Mouse (Mus musculus) testis, adult 2 months (tissue): ENCODE measurements around the gene Gm5244. TPM values are rescaled to one million over a fixed set of nuclear protein-coding genes. Genes with fewer than 3 reads are reported as not detected.

Experiments
- H3K27ac ChIP-seq: fragments of 200-500 bp; 2 replicates; pipeline ENCODE4 v1.5.1; 2012; ENCODE audit warnings: low read depth, low read length; ENCODE audit not compliant: control insufficient read depth, insufficient read depth
- H3K27me3 ChIP-seq: fragments of 200-500 bp; 2 replicates; pipeline ENCODE4 v1.6.1; 2012; ENCODE audit warnings: mild to moderate bottlenecking, low read length, moderate library complexity; ENCODE audit not compliant: control insufficient read depth, insufficient read depth
- H3K36me3 ChIP-seq: fragments of 200-500 bp; 2 replicates; pipeline ENCODE4 v1.6.1; 2012; ENCODE audit warnings: mild to moderate bottlenecking, low read length; ENCODE audit not compliant: control insufficient read depth, insufficient read depth
- H3K4me1 ChIP-seq: fragments of 200-500 bp; 2 replicates; pipeline ENCODE4 v1.6.1; 2012; ENCODE audit warnings: low read length; ENCODE audit not compliant: control insufficient read depth, insufficient read depth
- H3K4me3 ChIP-seq: fragments of 200-500 bp; 2 replicates; pipeline ENCODE4 v1.5.1; 2012; ENCODE audit warnings: low read depth, mild to moderate bottlenecking, low read length, moderate library complexity, mixed read lengths; ENCODE audit not compliant: control insufficient read depth
- CTCF ChIP-seq: fragments of 200-500 bp; IDR thresholded peaks from 2 replicates; pipeline ENCODE4 v1.5.1; 2012; ENCODE audit warnings: low read depth, mild to moderate bottlenecking, inconsistent platforms, low read length, moderate library complexity; ENCODE audit not compliant: control insufficient read depth, insufficient read depth, insufficient replicate concordance
- POLR2A ChIP-seq: fragments of 200-500 bp; IDR thresholded peaks from 2 replicates; pipeline ENCODE4 v1.6.1; 2012; ENCODE audit warnings: low read depth, mild to moderate bottlenecking, inconsistent platforms, low read length, moderate library complexity; ENCODE audit not compliant: control insufficient read depth
- polyA plus RNA-seq: library from polyadenylated mRNA; depleted of rRNA; stranded (reverse); fragments of >200 nt; gene quantifications from 2 replicates; pipeline ENCODE4 v1.2.3, GENCODE M21; 2012; rRNA removed

The Gm5244 gene
- polyA plus RNA-seq, 1 experiment, result 0.21 TPM

GRCm38 (mm10) chr19:12830823-12831430, 15.6 kb upstream of the Gm5244 start:
- TF ChIP-seq POLR2A (no peak), CTCF (no peak)
- no peaks in the 10 kb centered on the region for H3K4me1 ChIP-seq
- no peak overlapping the region for H3K4me3 ChIP-seq
- H3K27me3 ChIP-seq, result no peaks in the 10 kb centered on the region
- H3K27ac ChIP-seq, result no peak overlapping the region
- peaks cover 1% of the 10 kb centered on the region; the same call in 1 of the 2 replicates for H3K36me3 ChIP-seq

- TF ChIP-seq POLR2A, result no peak
- TF ChIP-seq CTCF, result no peak
- H3K27me3 ChIP-seq, result no peaks in the 10 kb centered on the region
- H3K4me3 ChIP-seq, result no peak overlapping the region
- H3K27ac ChIP-seq, result no peak overlapping the region
- H3K36me3 ChIP-seq, result peaks cover 1% of the 10 kb centered on the region; the same call in 1 of the 2 replicates
- H3K4me1 ChIP-seq, result no peaks in the 10 kb centered on the region
Measured at GRCm38 (mm10) chr19:12831559-12831958, 14.9 kb upstream of the Gm5244 start.

- H3K4me1 ChIP-seq, result no peaks in the 10 kb centered on the region
- no peak overlapping the region for H3K4me3 ChIP-seq
- H3K36me3 ChIP-seq, result peaks cover 1% of the 10 kb centered on the region; the same call in 1 of the 2 replicates
- TF ChIP-seq CTCF (no peak), POLR2A (no peak)
- no peaks in the 10 kb centered on the region for H3K27me3 ChIP-seq
- no peak overlapping the region for H3K27ac ChIP-seq
Measured at GRCm38 (mm10) chr19:12833625-12834024, 12.9 kb upstream of the Gm5244 start.

- Histone ChIP-seq H3K4me1 (no peaks in the 10 kb centered on the region), H3K27me3 (no peaks in the 10 kb centered on the region), H3K4me3 (no peak overlapping the region), H3K36me3 (no peaks in the 10 kb centered on the region), H3K27ac (no peak overlapping the region)
- TF ChIP-seq CTCF (no peak), POLR2A (no peak)
Measured at GRCm38 (mm10) chr19:12838507-12838906, 8.0 kb upstream of the Gm5244 start.

GRCm38 (mm10) chr19:12856983-12857382, 10.5 kb downstream of the Gm5244 start, which contains the start of gene Olfr1444:
Gene Olfr1444, plus strand, starts transcription at chr19:12857283.
- no peaks in the 10 kb centered on the region for H3K36me3 ChIP-seq
- H3K27me3 ChIP-seq, result no peaks in the 10 kb centered on the region
- TF ChIP-seq CTCF, result no peak
- TF ChIP-seq POLR2A, result no peak

GRCm38 (mm10) chr19:12883555-12883954, 37.1 kb downstream of the Gm5244 start, which contains the start of gene Olfr1445:
Gene Olfr1445, plus strand, starts transcription at chr19:12883855.
- no peak within 1 kb of the TSS for H3K27ac ChIP-seq
- H3K4me3 ChIP-seq, result no peak within 1 kb of the TSS
- H3K36me3 ChIP-seq, result no peaks in the 10 kb centered on the region
- TF ChIP-seq CTCF (no peak), POLR2A (no peak)
- H3K27me3 ChIP-seq, result no peaks in the 10 kb centered on the region
- no peaks in the 10 kb centered on the region for H3K4me1 ChIP-seq

More at GRCm38 (mm10) chr19:12856983-12857382, 10.5 kb downstream of the Gm5244 start, which contains the start of gene Olfr1444:
- no peaks in the 10 kb centered on the region for H3K4me1 ChIP-seq
- no peak within 1 kb of the TSS for H3K27ac ChIP-seq
- no peak within 1 kb of the TSS for H3K4me3 ChIP-seq

GRCm38 (mm10) chr19:12893424-12893823, 46.9 kb downstream of the Gm5244 start, which contains the start of gene Olfr1446:
Gene Olfr1446, minus strand, starts transcription at chr19:12893524.
- H3K4me1 ChIP-seq, result no peaks in the 10 kb centered on the region
- no peaks in the 10 kb centered on the region for H3K27me3 ChIP-seq
- H3K4me3 ChIP-seq, result no peak within 1 kb of the TSS

More at GRCm38 (mm10) chr19:12893424-12893823, 46.9 kb downstream of the Gm5244 start, which contains the start of gene Olfr1446:
- Histone ChIP-seq H3K27ac (no peak within 1 kb of the TSS), H3K36me3 (no peaks in the 10 kb centered on the region)
- TF ChIP-seq CTCF (no peak), POLR2A (no peak)

Other genes with a start within 250 kb of the Gm5244 start
- not detected in 2 replicates for gene Gm4952, start 246.7 kb upstream of the Gm5244 start, polyA plus RNA-seq
- not detected in 2 replicates for gene Glyat, start 213.4 kb upstream of the Gm5244 start, polyA plus RNA-seq
- not detected in 2 replicates for gene Olfr1442, start 176.2 kb upstream of the Gm5244 start, polyA plus RNA-seq
- not detected in 2 replicates for gene Olfr1443, start 168.6 kb upstream of the Gm5244 start, polyA plus RNA-seq
- gene Keg1, start 150.9 kb upstream of the Gm5244 start, polyA plus RNA-seq, result not detected in 2 replicates
- gene Cntf, start 81.0 kb upstream of the Gm5244 start, polyA plus RNA-seq, result 2.9 and 3.1 TPM in 2 replicates
- gene Zfp91, start 50.6 kb upstream of the Gm5244 start, polyA plus RNA-seq, result 40.2 and 48.5 TPM in 2 replicates
- gene Lpxn, start 50.5 kb upstream of the Gm5244 start, polyA plus RNA-seq, result 25.4 and 27.6 TPM in 2 replicates
- gene Olfr1444, start 10.6 kb downstream of the Gm5244 start, polyA plus RNA-seq, result 0.96 and 1.2 TPM in 2 replicates
- gene Olfr1445, start 37.2 kb downstream of the Gm5244 start, polyA plus RNA-seq, result 0.62 and 0.94 TPM in 2 replicates
- gene Olfr1446, start 46.8 kb downstream of the Gm5244 start, polyA plus RNA-seq, result not detected in 2 replicates
- gene Olfr1447, start 57.1 kb downstream of the Gm5244 start, polyA plus RNA-seq, result not detected in 2 replicates
- gene Olfr1448, start 77.7 kb downstream of the Gm5244 start, polyA plus RNA-seq, result not detected in 2 replicates
- gene Olfr1449, start 84.2 kb downstream of the Gm5244 start, polyA plus RNA-seq, result not detected in 2 replicates
- gene Olfr1450, start 103.6 kb downstream of the Gm5244 start, polyA plus RNA-seq, result not detected in 2 replicates
- not detected in 2 replicates for gene Olfr1451, start 148.3 kb downstream of the Gm5244 start, polyA plus RNA-seq
- gene Olfr1453, start 181.6 kb downstream of the Gm5244 start, polyA plus RNA-seq, result not detected in 2 replicates
- not detected in 2 replicates for gene Olfr1454, start 213.9 kb downstream of the Gm5244 start, polyA plus RNA-seq